Comparison of ENCODE assay signal across 11 mouse cellular contexts in the genomic region with DNA sequence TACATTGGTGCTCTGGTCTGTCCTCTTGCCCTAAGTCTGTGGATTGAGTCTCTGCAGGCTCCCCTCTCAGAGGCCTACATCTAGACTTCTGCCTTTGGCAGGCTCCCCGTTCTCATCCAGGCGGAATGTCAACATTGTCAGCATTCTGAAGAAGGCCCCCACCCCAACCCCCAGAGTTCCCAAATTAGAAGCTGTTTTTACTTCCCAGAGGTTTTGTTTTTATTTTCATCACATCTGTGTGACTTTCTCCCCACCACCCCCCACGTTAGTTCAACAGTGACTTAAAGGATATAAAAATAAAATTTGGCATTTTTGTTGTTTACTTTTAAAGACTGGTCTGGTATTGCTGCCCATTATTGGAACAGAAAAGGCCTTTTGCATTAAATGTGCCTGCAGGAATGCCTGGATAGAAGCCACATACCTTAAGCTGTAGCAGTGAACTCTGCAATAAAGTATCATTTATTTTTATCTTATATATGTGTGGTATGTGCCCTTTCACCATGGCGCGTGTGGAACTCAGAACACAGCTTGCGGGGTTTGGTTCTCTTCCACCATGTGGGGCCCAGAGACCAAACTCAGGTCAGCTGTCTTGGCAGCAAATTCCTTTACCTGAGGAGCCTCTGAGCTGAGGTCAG. TPM values are rescaled to one million over a fixed set of nuclear protein-coding genes. Genes with fewer than 3 reads are reported as not detected.
DNase-seq lines count a peak whose midpoint lies in the region; ATAC-seq and TF ChIP-seq lines count a peak whose summit lies in the region.
"Had no signal": no experiment of that assay in that cellular context is flagged by ENCODE, and none has a peak within 500 bp of the region (broad histone marks: within the 10 kb centered on the region; RNA-seq: fewer than 3 reads in every experiment).

No protein-coding gene starts in this region.

- H3K4me1 ChIP-seq in kidney, postnatal 0 days (replicated peaks; ENCODE audit: insufficient read depth, low read length), result peaks cover 5% of the 10 kb centered on the region; the same call in 1 of the 2 replicates
- H3K4me1 ChIP-seq in embryonic facial prominence, embryonic 15.5 days, result peaks cover 24% of the 10 kb centered on the region
- H3K4me1 ChIP-seq in intestine, embryonic 15.5 days (replicated peaks), result peaks cover 25% of the 10 kb centered on the region
- H3K4me1 ChIP-seq: forebrain, embryonic 12.5 days had no signal

- no peak overlapping the region for H3K4me3 ChIP-seq in kidney, postnatal 0 days (replicated peaks; ENCODE audit: low read depth, low read length)
- H3K4me3 ChIP-seq in embryonic facial prominence, embryonic 15.5 days (replicated peaks), result no peak overlapping the region
- no peak overlapping the region for H3K4me3 ChIP-seq in intestine, embryonic 15.5 days (replicated peaks)
- H3K4me3 ChIP-seq: forebrain, embryonic 12.5 days had no signal

- no peak for TF ChIP-seq CTCF in kidney, postnatal 0 days (IDR thresholded peaks at IDR 0.05; ENCODE audit: low read depth)

- H3K9me3 ChIP-seq in kidney, postnatal 0 days (replicated peaks; ENCODE audit: low read length), result no peaks in the 10 kb centered on the region
- H3K9me3 ChIP-seq in embryonic facial prominence, embryonic 15.5 days (replicated peaks), result no peaks in the 10 kb centered on the region
- H3K9me3 ChIP-seq in intestine, embryonic 15.5 days, result no peaks in the 10 kb centered on the region
- H3K9me3 ChIP-seq: forebrain, embryonic 12.5 days had no signal

- no peak overlapping the region for H3K9ac ChIP-seq in kidney, postnatal 0 days (ENCODE audit: low read depth, low read length)
- H3K9ac ChIP-seq in embryonic facial prominence, embryonic 15.5 days, result no peak overlapping the region
- H3K9ac ChIP-seq in intestine, embryonic 15.5 days, result no peak overlapping the region
- H3K9ac ChIP-seq: forebrain, embryonic 12.5 days had no signal

- H3K27ac ChIP-seq in kidney, postnatal 0 days, result peak overlapping the region; percentile 79
- peak overlapping the region; percentile 80 for H3K27ac ChIP-seq in embryonic facial prominence, embryonic 15.5 days (replicated peaks)
- peak overlapping the region; percentile 86 for H3K27ac ChIP-seq in intestine, embryonic 15.5 days
- H3K27ac ChIP-seq: forebrain, embryonic 12.5 days had no signal

- no peaks in the 10 kb centered on the region for H3K27me3 ChIP-seq in kidney, postnatal 0 days (ENCODE audit: insufficient read depth, low read length)
- H3K27me3 ChIP-seq in embryonic facial prominence, embryonic 15.5 days, result no peaks in the 10 kb centered on the region
- no peaks in the 10 kb centered on the region for H3K27me3 ChIP-seq in intestine, embryonic 15.5 days (replicated peaks)
- H3K27me3 ChIP-seq: forebrain, embryonic 12.5 days had no signal

- 49% methylated on average over 6 of the region's 6 CpGs for WGBS in kidney, postnatal 0 days
- WGBS in embryonic facial prominence, embryonic 15.5 days, result 45% methylated on average over 6 of the region's 6 CpGs
- 40% methylated on average over 6 of the region's 6 CpGs for WGBS in intestine, embryonic 15.5 days

- H3K36me3 ChIP-seq in kidney, postnatal 0 days (ENCODE audit: insufficient read depth, low read length), result peaks cover 11% of the 10 kb centered on the region
- H3K36me3 ChIP-seq in embryonic facial prominence, embryonic 15.5 days, result peaks cover 31% of the 10 kb centered on the region
- H3K36me3 ChIP-seq in intestine, embryonic 15.5 days, result peaks cover 13% of the 10 kb centered on the region

- H3K4me2 ChIP-seq in kidney, postnatal 0 days (ENCODE audit: low read length), result no peak overlapping the region
- H3K4me2 ChIP-seq in embryonic facial prominence, embryonic 15.5 days (replicated peaks), result no peak overlapping the region
- H3K4me2 ChIP-seq in intestine, embryonic 15.5 days (replicated peaks), result no peak overlapping the region
- H3K4me2 ChIP-seq: forebrain, embryonic 12.5 days had no signal

- peak; percentile 76 for DNase-seq in kidney, postnatal 0 days (ENCODE audit: low spot score)
- no peak for DNase-seq in kidney, adult 9 months
- peak; percentile 22 for DNase-seq in lung, postnatal 36 days
- DNase-seq in thymus, postnatal 14 days, result no peak
- DNase-seq in urinary bladder, postnatal 14 days (ENCODE audit: low spot score), result no peak
- DNase-seq: thymus, adult 2 months had no signal

- ATAC-seq in kidney, postnatal 0 days (replicated peaks; ENCODE audit: low FRiP score, low read depth), result no peak
- peak; percentile 63 for ATAC-seq in embryonic facial prominence, embryonic 15.5 days (ENCODE audit: insufficient number of reproducible peaks, low FRiP score, low TSS enrichment, low read depth)
- ATAC-seq in intestine, embryonic 15.5 days, result peak; percentile 46
- ATAC-seq: inflammation-experienced regulatory T-cells, adult 6 months had no signal

RNA-seq across cellular contexts. Expression of gene Zp1, which starts 11.2 kb away (rescaled TPM):
- polyA plus RNA-seq in kidney, postnatal 0 days (2015; fragmentation: Nextera tagmentation; extraction: Ambion mirVana), result not detected in 2 replicates
- polyA plus RNA-seq in embryonic facial prominence, embryonic 15.5 days (2015; fragmentation: Nextera tagmentation; extraction: Ambion mirVana), result not detected in 2 replicates
- not detected in 2 replicates for polyA plus RNA-seq in intestine, embryonic 15.5 days (2015; fragmentation: Nextera tagmentation; extraction: Ambion mirVana)
- polyA plus RNA-seq: forebrain, embryonic 12.5 days; gonadal fat pad, adult 2 months; inflammation-experienced regulatory T-cells, adult 6 months had no signal

RNA-seq across cellular contexts. Expression of gene Prpf19, which starts 14.2 kb away (rescaled TPM):
- 30.6 and 35.2 TPM in 2 replicates for polyA plus RNA-seq in kidney, postnatal 0 days (2015; fragmentation: Nextera tagmentation; extraction: Ambion mirVana)
- polyA plus RNA-seq in embryonic facial prominence, embryonic 15.5 days (2015; fragmentation: Nextera tagmentation; extraction: Ambion mirVana), result 45.2 and 49.4 TPM in 2 replicates
- polyA plus RNA-seq in intestine, embryonic 15.5 days (2015; fragmentation: Nextera tagmentation; extraction: Ambion mirVana), result 35.8 and 39.2 TPM in 2 replicates

RNA-seq across cellular contexts. Expression of gene Tmem109, which starts 27.4 kb away (rescaled TPM):
- 87.0 and 89.6 TPM in 2 replicates for polyA plus RNA-seq in kidney, postnatal 0 days (2015; fragmentation: Nextera tagmentation; extraction: Ambion mirVana)
- polyA plus RNA-seq in embryonic facial prominence, embryonic 15.5 days (2015; fragmentation: Nextera tagmentation; extraction: Ambion mirVana), result 133 and 139 TPM in 2 replicates
- polyA plus RNA-seq in intestine, embryonic 15.5 days (2015; fragmentation: Nextera tagmentation; extraction: Ambion mirVana), result 75.4 and 80.6 TPM in 2 replicates

RNA-seq across cellular contexts. Expression of gene Ptgdr2, which starts 27.8 kb away (rescaled TPM):
- polyA plus RNA-seq in kidney, postnatal 0 days (2015; fragmentation: Nextera tagmentation; extraction: Ambion mirVana), result not detected in 2 replicates
- polyA plus RNA-seq in embryonic facial prominence, embryonic 15.5 days (2015; fragmentation: Nextera tagmentation; extraction: Ambion mirVana), result 0.07 and 0.08 TPM in 2 replicates
- polyA plus RNA-seq in intestine, embryonic 15.5 days (2015; fragmentation: Nextera tagmentation; extraction: Ambion mirVana), result 0.05 and 0.06 TPM in 2 replicates

RNA-seq across cellular contexts. Expression of gene Tmem132a, which starts 39.5 kb away (rescaled TPM):
- polyA plus RNA-seq in kidney, postnatal 0 days (2015; fragmentation: Nextera tagmentation; extraction: Ambion mirVana), result 43.5 and 45.0 TPM in 2 replicates
- polyA plus RNA-seq in embryonic facial prominence, embryonic 15.5 days (2015; fragmentation: Nextera tagmentation; extraction: Ambion mirVana), result 82.1 and 82.5 TPM in 2 replicates
- 37.7 TPM in 2 replicates for polyA plus RNA-seq in intestine, embryonic 15.5 days (2015; fragmentation: Nextera tagmentation; extraction: Ambion mirVana)

Comparison
In these comparisons a context has a peak if more than half of its experiments do, and no peak if none do; other contexts are left out.
1. DNase-seq: peak in kidney, postnatal 0 days (single experiment) and lung, postnatal 36 days (single experiment); none in kidney, adult 9 months (single experiment), thymus, postnatal 14 days (single experiment) and urinary bladder, postnatal 14 days (single experiment).
2. Peak in every context shown above with its lines, with median percentiles within 50 percentile points of each other: H3K27ac ChIP-seq.